Mouse (Mus musculus) stomach, postnatal 0 days (tissue): ENCODE data around the gene Smyd4.

Experiments used
- CTCF ChIP-seq: IDR thresholded peaks from 2 replicates; pipeline ENCODE4 v1.5.1; 2016; ENCODE audit warnings: antibody characterized with exemption, low read depth, mild to moderate bottlenecking, moderate library complexity
- EP300 ChIP-seq: optimal IDR thresholded peaks from 2 replicates; pipeline ENCODE3; 2016; ENCODE audit warnings: antibody characterized with exemption

- TF ChIP-seq CTCF (peak; percentile 87), EP300 (no peak)
Measured at GRCm38 (mm10) chr11:75402271-75402690, 54.0 kb downstream of the Smyd4 start.
